Mouse (Mus musculus) heart, postnatal 0 days (tissue): ENCODE measurements around the gene Ly6g6f. TPM values are rescaled to one million over a fixed set of nuclear protein-coding genes. Genes with fewer than 3 reads are reported as not detected.

ENCODE experiments used
- ATAC-seq: fragments of 200-750 bp; cut with Nextera tagmentation; 2 replicates; pipeline ENCODE4 v1.8.0; 2017; ENCODE audit warnings: low read depth, moderate number of reproducible peaks, moderate library complexity; ENCODE audit not compliant: insufficient read depth
- DNase-seq: peaks from one replicate; pipeline ENCODE4 v3.0.0-alpha.2; 2016; ENCODE audit warnings: low spot score
- H3K27ac ChIP-seq: fragments of 300-500 bp; sonication (generic); 2 replicates; pipeline ENCODE4 v1.5.1; 2014; ENCODE audit warnings: low read depth, mild to moderate bottlenecking
- H3K27me3 ChIP-seq: fragments of 300-500 bp; sonication (generic); 2 replicates; pipeline ENCODE4 v1.6.1; 2014; ENCODE audit warnings: low read length, mixed read lengths; ENCODE audit not compliant: control insufficient read depth, insufficient read depth
- H3K36me3 ChIP-seq: fragments of 300-500 bp; sonication (generic); replicated peaks from 2 replicates; pipeline ENCODE4 v1.6.1; 2014; ENCODE audit warnings: low read length, mixed read lengths; ENCODE audit not compliant: control insufficient read depth, insufficient read depth
- H3K4me1 ChIP-seq: fragments of 300-500 bp; sonication (generic); 2 replicates; pipeline ENCODE4 v1.6.1; 2014; ENCODE audit warnings: antibody characterized with exemption; ENCODE audit not compliant: control insufficient read depth, insufficient read depth
- H3K4me2 ChIP-seq: fragments of 300-500 bp; sonication (generic); 2 replicates; pipeline ENCODE4 v1.6.1; 2014; ENCODE audit warnings: low read depth, mild to moderate bottlenecking, low read length, moderate library complexity
- H3K4me3 ChIP-seq: fragments of 300-500 bp; sonication (generic); 2 replicates; pipeline ENCODE4 v1.5.1; 2014; ENCODE audit warnings: low read depth, low read length
- H3K9ac ChIP-seq: fragments of 300-500 bp; sonication (generic); replicated peaks from 2 replicates; pipeline ENCODE4 v1.6.1; 2014; ENCODE audit warnings: low read depth, low read length, mixed read lengths
- H3K9me3 ChIP-seq: fragments of 300-500 bp; sonication (generic); replicated peaks from 2 replicates; pipeline ENCODE4 v1.6.1; 2016; ENCODE audit warnings: low read length; ENCODE audit not compliant: control insufficient read depth
- CTCF ChIP-seq: IDR thresholded peaks from 2 replicates; pipeline ENCODE4 v1.5.1; 2016; ENCODE audit warnings: antibody characterized with exemption, control low read depth, low read depth
- EP300 ChIP-seq: IDR thresholded peaks from 2 replicates; pipeline ENCODE4 v1.6.1; 2016; ENCODE audit warnings: antibody characterized with exemption, low read depth
- WGBS: fragments of 180-500 bp; shearing (Covaris S2); extraction: QIAGEN DNeasy Blood & Tissue Kit; methylation state at CpG from one replicate; pipeline ENCODE4 v1.1.7; 2014; 5-methylcytosine and 5-hydroxymethylcytosine counted together
- polyA plus RNA-seq: library from polyadenylated mRNA; unstranded; fragments of >200 nt; fragmentation: Nextera tagmentation; extraction: Ambion mirVana; gene quantifications from 2 replicates; pipeline ENCODE4 v1.2.1, GENCODE M21; 2015
- total RNA-seq: library from RNA; depleted of rRNA; stranded (reverse); fragments of >200 nt; gene quantifications from 2 replicates; pipeline ENCODE4 v1.2.3, GENCODE M21; 2014; ENCODE audit warnings: low replicate concordance

The Ly6g6f gene
- total and polyA plus RNA-seq, 2 experiments from 2014 or later = not detected

- ATAC-seq = 0 out of 2 replicates have a peak, but pooled peaks have one; percentile 1
- peak within 1 kb of the TSS; percentile 97 for H3K4me2 ChIP-seq
- peak; percentile 58 for DNase-seq
- peak within 1 kb of the TSS; percentile 73 for H3K4me3 ChIP-seq
- peak within 1 kb of the TSS; percentile 88 for H3K9ac ChIP-seq
- under 1% methylated on average over 19 of the region's 19 CpGs for WGBS
- TF ChIP-seq CTCF = no peak; the same call in 1 of the 2 replicates
- TF ChIP-seq EP300 = no peak
- H3K27me3 ChIP-seq = no peaks in the 10 kb centered on the region
- H3K9me3 ChIP-seq = no peaks in the 10 kb centered on the region
- peaks cover 12% of the 10 kb centered on the region; the same call in 1 of the 2 replicates for H3K4me1 ChIP-seq
- H3K36me3 ChIP-seq = peaks cover 31% of the 10 kb centered on the region
- peak within 1 kb of the TSS; percentile 94 for H3K27ac ChIP-seq
Observed at GRCm38 (mm10) chr17:35121871-35122303, 36.5 kb upstream of the Ly6g6f start, which contains the start of gene Csnk2b. Gene Csnk2b (minus strand): TSS chr17:35122053.

- WGBS = under 1% methylated on average over 50 of the region's 50 CpGs
- ATAC-seq (peak; percentile 94), DNase-seq (peak; percentile 99)
- peak within 1 kb of the TSS; percentile 88 for H3K9ac ChIP-seq
- H3K4me2 ChIP-seq = peak within 1 kb of the TSS; percentile 97
- peaks cover 36% of the 10 kb centered on the region for H3K36me3 ChIP-seq
- H3K27me3 ChIP-seq = no peaks in the 10 kb centered on the region
- H3K9me3 ChIP-seq = no peaks in the 10 kb centered on the region
- H3K27ac ChIP-seq = peak within 1 kb of the TSS; percentile 94
- peaks cover 10% of the 10 kb centered on the region; the same call in 1 of the 2 replicates for H3K4me1 ChIP-seq
- peak within 1 kb of the TSS; percentile 73 for H3K4me3 ChIP-seq
- 0 out of 2 replicates have a peak, but pooled peaks have one; percentile 36 for TF ChIP-seq EP300
- no peak for TF ChIP-seq CTCF
Observed at GRCm38 (mm10) chr17:35121143-35121799, 35.9 kb upstream of the Ly6g6f start, which contains the start of gene Gpank1. Gene Gpank1 (plus strand): TSS chr17:35121455.

GRCm38 (mm10) chr17:35120745-35121142 is 35.3 kb upstream of the Ly6g6f start:
- DNase-seq (no peak), ATAC-seq (peak; percentile 5)
- Histone ChIP-seq H3K36me3 (peaks cover 42% of the 10 kb centered on the region), H3K4me2 (peak overlapping the region; percentile 68), H3K27ac (peak overlapping the region; percentile 66), H3K9ac (peak overlapping the region; percentile 75), H3K4me3 (peak overlapping the region; percentile 73), H3K27me3 (no peaks in the 10 kb centered on the region), H3K4me1 (peaks cover 8% of the 10 kb centered on the region; the same call in 1 of the 2 replicates), H3K9me3 (no peaks in the 10 kb centered on the region)
- TF ChIP-seq EP300 (no peak), CTCF (no peak)
- whole genome bisulfite sequencing = under 1% methylated on average over 33 of the region's 33 CpGs

- TF ChIP-seq EP300 = no peak
- TF ChIP-seq CTCF = peak; percentile 43
- no peaks in the 10 kb centered on the region for H3K4me1 ChIP-seq
- H3K4me3 ChIP-seq = no peak within 1 kb of the TSS
- H3K27me3 ChIP-seq = no peaks in the 10 kb centered on the region
- no peak within 1 kb of the TSS for H3K27ac ChIP-seq
- H3K36me3 ChIP-seq = peaks cover 47% of the 10 kb centered on the region
- no peak within 1 kb of the TSS for H3K9ac ChIP-seq
- H3K4me2 ChIP-seq = no peak within 1 kb of the TSS
- ATAC-seq (no peak), DNase-seq (no peak)
- WGBS = 87% methylated on average over 8 of the region's 8 CpGs
- no peaks in the 10 kb centered on the region for H3K9me3 ChIP-seq
Observed at GRCm38 (mm10) chr17:35115046-35116019, 29.9 kb upstream of the Ly6g6f start, which contains the start of gene Ly6g5b. Gene Ly6g5b (minus strand): TSS chr17:35115428.

- peak; percentile 25; the same call in 1 of the 2 replicates for ATAC-seq
- peak overlapping the region; percentile 49 for H3K27ac ChIP-seq
- H3K4me3 ChIP-seq = no peak overlapping the region
- peak overlapping the region; percentile 41 for H3K4me2 ChIP-seq
- TF ChIP-seq CTCF (no peak), EP300 (no peak)
- peak; percentile 33 for DNase-seq
- WGBS = 61% methylated on average over 9 of the region's 9 CpGs
- H3K9ac ChIP-seq = no peak overlapping the region
- H3K36me3 ChIP-seq = peaks cover 23% of the 10 kb centered on the region
- no peaks in the 10 kb centered on the region for H3K27me3 ChIP-seq
- H3K9me3 ChIP-seq = no peaks in the 10 kb centered on the region
- H3K4me1 ChIP-seq = no peaks in the 10 kb centered on the region
Observed at GRCm38 (mm10) chr17:35111774-35112173, 26.4 kb upstream of the Ly6g6f start.
